20 mouse cellular contexts compared by ENCODE assay signal in genomic region chrX:96184100-96184732, GRCm38 (mm10).
A peak's percentile ranks its signal among the peaks of the same experiment; 100 is the strongest.
DNase-seq lines count a peak whose midpoint lies in the region; ATAC-seq and TF ChIP-seq lines count a peak whose summit lies in the region.
"Had no signal": no experiment of that assay in that cellular context is flagged by ENCODE, and none has a peak within 500 bp of the region (broad histone marks: within the 10 kb centered on the region; RNA-seq: fewer than 3 reads in every experiment).

No protein-coding gene starts in this region.

- no peaks in the 10 kb centered on the region for H3K27me3 ChIP-seq in kidney, postnatal 0 days (ENCODE audit: insufficient read depth, low read length)
- no peaks in the 10 kb centered on the region for H3K27me3 ChIP-seq in midbrain, embryonic 11.5 days (ENCODE audit: control insufficient read depth, insufficient read depth, low read length)
- H3K27me3 ChIP-seq in midbrain, embryonic 15.5 days (replicated peaks), result no peaks in the 10 kb centered on the region
- H3K27me3 ChIP-seq in midbrain, postnatal 0 days (ENCODE audit: insufficient read depth, low read length), result no peaks in the 10 kb centered on the region
- H3K27me3 ChIP-seq: embryonic facial prominence, embryonic 15.5 days; forebrain, embryonic 15.5 days; limb, embryonic 12.5 days; neural tube, embryonic 12.5 days had no signal

- no peak for ATAC-seq in kidney, postnatal 0 days (replicated peaks; ENCODE audit: low FRiP score, low read depth)
- ATAC-seq in midbrain, embryonic 11.5 days (ENCODE audit: low FRiP score), result peak; percentile 52; the same call in 1 of the 2 replicates
- ATAC-seq in midbrain, embryonic 15.5 days (replicated peaks), result no peak
- peak; percentile 66; the same call in 1 of the 2 replicates for ATAC-seq in midbrain, postnatal 0 days (ENCODE audit: low FRiP score)
- ATAC-seq: forebrain, embryonic 15.5 days had no signal

- no peak overlapping the region for H3K9ac ChIP-seq in kidney, postnatal 0 days (ENCODE audit: low read depth, low read length)
- no peak overlapping the region for H3K9ac ChIP-seq in midbrain, embryonic 11.5 days (ENCODE audit: low read length)
- no peak overlapping the region for H3K9ac ChIP-seq in midbrain, embryonic 15.5 days
- no peak overlapping the region for H3K9ac ChIP-seq in midbrain, postnatal 0 days (replicated peaks; ENCODE audit: low read length, poor library complexity, severe bottlenecking)
- H3K9ac ChIP-seq: embryonic facial prominence, embryonic 15.5 days; forebrain, embryonic 15.5 days; limb, embryonic 12.5 days; neural tube, embryonic 12.5 days had no signal

- no peaks in the 10 kb centered on the region for H3K36me3 ChIP-seq in kidney, postnatal 0 days (ENCODE audit: insufficient read depth, low read length)
- H3K36me3 ChIP-seq in midbrain, embryonic 11.5 days (ENCODE audit: control insufficient read depth, insufficient read depth, low read length), result no peaks in the 10 kb centered on the region
- no peaks in the 10 kb centered on the region for H3K36me3 ChIP-seq in midbrain, embryonic 15.5 days (replicated peaks)
- H3K36me3 ChIP-seq in midbrain, postnatal 0 days (ENCODE audit: insufficient read depth, low read length), result no peaks in the 10 kb centered on the region
- H3K36me3 ChIP-seq: embryonic facial prominence, embryonic 15.5 days; forebrain, embryonic 15.5 days; heart, embryonic 10.5 days; limb, embryonic 12.5 days; neural tube, embryonic 12.5 days had no signal

- H3K4me3 ChIP-seq in kidney, postnatal 0 days (replicated peaks; ENCODE audit: low read depth, low read length), result no peak overlapping the region
- H3K4me3 ChIP-seq in midbrain, embryonic 11.5 days (ENCODE audit: low read depth, low read length), result no peak overlapping the region
- H3K4me3 ChIP-seq in midbrain, embryonic 15.5 days, result no peak overlapping the region
- H3K4me3 ChIP-seq in midbrain, postnatal 0 days (ENCODE audit: low read depth, low read length), result no peak overlapping the region
- H3K4me3 ChIP-seq: embryonic facial prominence, embryonic 15.5 days; forebrain, embryonic 15.5 days; heart, embryonic 10.5 days; limb, embryonic 12.5 days; neural tube, embryonic 12.5 days had no signal

- H3K4me2 ChIP-seq in kidney, postnatal 0 days (ENCODE audit: low read length), result no peak overlapping the region
- H3K4me2 ChIP-seq in midbrain, embryonic 11.5 days, result no peak overlapping the region
- no peak overlapping the region for H3K4me2 ChIP-seq in midbrain, embryonic 15.5 days
- no peak overlapping the region for H3K4me2 ChIP-seq in midbrain, postnatal 0 days (ENCODE audit: low read depth, low read length, poor library complexity, severe bottlenecking)
- H3K4me2 ChIP-seq: embryonic facial prominence, embryonic 15.5 days; forebrain, embryonic 15.5 days; limb, embryonic 12.5 days; neural tube, embryonic 12.5 days had no signal

- no peak overlapping the region for H3K27ac ChIP-seq in kidney, postnatal 0 days
- H3K27ac ChIP-seq in midbrain, embryonic 11.5 days (ENCODE audit: low read depth, low read length), result no peak overlapping the region
- H3K27ac ChIP-seq in midbrain, embryonic 15.5 days, result no peak overlapping the region
- H3K27ac ChIP-seq in midbrain, postnatal 0 days (ENCODE audit: low read depth, low read length), result no peak overlapping the region
- H3K27ac ChIP-seq: embryonic facial prominence, embryonic 15.5 days; forebrain, embryonic 15.5 days; heart, embryonic 10.5 days; limb, embryonic 12.5 days; neural tube, embryonic 12.5 days had no signal

- 69% methylated on average over 5 of the region's 5 CpGs for WGBS in kidney, postnatal 0 days
- WGBS in midbrain, embryonic 11.5 days, result 64% methylated on average over 5 of the region's 5 CpGs
- WGBS in midbrain, embryonic 15.5 days, result 66% methylated on average over 5 of the region's 5 CpGs
- WGBS in midbrain, postnatal 0 days, result 64% methylated on average over 5 of the region's 5 CpGs

- no peaks in the 10 kb centered on the region for H3K9me3 ChIP-seq in kidney, postnatal 0 days (replicated peaks; ENCODE audit: low read length)
- no peaks in the 10 kb centered on the region for H3K9me3 ChIP-seq in midbrain, embryonic 11.5 days (ENCODE audit: control insufficient read depth, low read length)
- no peaks in the 10 kb centered on the region for H3K9me3 ChIP-seq in midbrain, embryonic 15.5 days
- H3K9me3 ChIP-seq in midbrain, postnatal 0 days (ENCODE audit: low read length), result no peaks in the 10 kb centered on the region
- H3K9me3 ChIP-seq: embryonic facial prominence, embryonic 15.5 days; forebrain, embryonic 15.5 days; heart, embryonic 10.5 days; limb, embryonic 12.5 days; neural tube, embryonic 12.5 days had no signal

- TF ChIP-seq CTCF in kidney, postnatal 0 days (IDR thresholded peaks at IDR 0.05; ENCODE audit: low read depth), result 0 out of 2 replicates have a peak, but pooled peaks have one; percentile 6
- peak; percentile 25; the same call in 1 of the 2 replicates for TF ChIP-seq CTCF in midbrain, postnatal 0 days (IDR thresholded peaks at IDR 0.05)

- no peaks in the 10 kb centered on the region for H3K4me1 ChIP-seq in kidney, postnatal 0 days (replicated peaks; ENCODE audit: insufficient read depth, low read length)
- no peaks in the 10 kb centered on the region for H3K4me1 ChIP-seq in midbrain, embryonic 11.5 days (ENCODE audit: control insufficient read depth, insufficient read depth, low read length)
- no peaks in the 10 kb centered on the region for H3K4me1 ChIP-seq in midbrain, embryonic 15.5 days
- H3K4me1 ChIP-seq in midbrain, postnatal 0 days (ENCODE audit: insufficient read depth, low read length), result no peaks in the 10 kb centered on the region
- H3K4me1 ChIP-seq: embryonic facial prominence, embryonic 15.5 days; forebrain, embryonic 15.5 days; heart, embryonic 10.5 days; limb, embryonic 12.5 days; neural tube, embryonic 12.5 days had no signal

- DNase-seq in embryo, embryonic 10 days (ENCODE audit: low spot score), result peak; percentile 3
- no peak for DNase-seq in embryo, embryonic 9.5 days (ENCODE audit: extremely low spot score)
- peak; percentile 14 for DNase-seq in kidney, postnatal 0 days (ENCODE audit: low spot score)
- DNase-seq in kidney, postnatal 25 days, result no peak
- DNase-seq in midbrain, embryonic 11.5 days (ENCODE audit: low spot score, missing footprints), result no peak
- DNase-seq in midbrain, postnatal 0 days (ENCODE audit: low spot score), result peak; percentile 48
- DNase-seq in urinary bladder, postnatal 14 days (ENCODE audit: low spot score), result no peak
- DNase-seq: adrenal gland, postnatal 14 days; cerebellum, postnatal 25 days; gastrocnemius, postnatal 14 days; heart, postnatal 36 days; kidney, adult 8-10 months; layer of hippocampus, postnatal 36 days; thymus, postnatal 14 days had no signal

Comparison
In these comparisons a context has a peak if more than half of its experiments do, and no peak if none do; other contexts are left out.
1. DNase-seq: peak in embryo, embryonic 10 days (single experiment), kidney, postnatal 0 days (single experiment) and midbrain, postnatal 0 days (single experiment); none in embryo, embryonic 9.5 days (single experiment), kidney, postnatal 25 days (0 of 2), midbrain, embryonic 11.5 days (single experiment) and urinary bladder, postnatal 14 days (single experiment).
2. ATAC-seq: peak in midbrain, embryonic 11.5 days (single experiment) and midbrain, postnatal 0 days (single experiment); none in kidney, postnatal 0 days (single experiment) and midbrain, embryonic 15.5 days (single experiment).